Mouse (Mus musculus) megakaryocyte, embryonic 14.5 days (primary cell): ENCODE measurements around the gene Coro1b. TPM values are rescaled to one million over a fixed set of nuclear protein-coding genes. Genes with fewer than 3 reads are reported as not detected.
"Not testable (repeated sequence)": the region's sequence is repeated elsewhere in the genome, so short reads cannot be mapped to it uniquely, and the experiment has no call there.

Experiments used
- H3K27me3 ChIP-seq: replicated peaks from 2 replicates; pipeline ENCODE3; 2012; ENCODE audit warnings: inconsistent platforms
- H3K36me3 ChIP-seq: replicated peaks from 2 replicates; pipeline ENCODE3; 2012; ENCODE audit warnings: low read length, inconsistent platforms, mixed read lengths
- H3K4me1 ChIP-seq: 2 replicates; pipeline ENCODE4 v1.6.1; 2012; ENCODE audit warnings: inconsistent platforms
- H3K4me3 ChIP-seq: replicated peaks from 2 replicates; pipeline ENCODE3; 2012; ENCODE audit warnings: moderate library complexity, mild to moderate bottlenecking, inconsistent platforms
- H3K9me3 ChIP-seq: 2 replicates; pipeline ENCODE4 v1.6.1; 2012; ENCODE audit warnings: inconsistent platforms
- FLI1 ChIP-seq: IDR thresholded peaks from 2 replicates; pipeline ENCODE4 v1.6.1; 2012; ENCODE audit warnings: low read length, inconsistent platforms, mixed read lengths
- GATA1 ChIP-seq: IDR thresholded peaks from 3 replicates; pipeline ENCODE4 v1.6.1; 2012; ENCODE audit warnings: mixed read lengths, low read length, inconsistent platforms, borderline replicate concordance
- polyA plus RNA-seq: library from polyadenylated mRNA; stranded (reverse); fragments of >175 nt; gene quantifications from 2 replicates; pipeline ENCODE4 v1.2.3, GENCODE M21; 2012; ENCODE audit warnings: low replicate concordance; ENCODE audit not compliant: insufficient read depth

Coro1b gene
- polyA plus RNA-seq, 1 experiment: 364 TPM

- Histone ChIP-seq H3K27me3 (no peaks in the 10 kb centered on the region), H3K9me3 (no peaks in the 10 kb centered on the region), H3K4me1 (peaks cover 97% of the 10 kb centered on the region), H3K4me3 (no peak overlapping the region), H3K36me3 (peaks cover 72% of the 10 kb centered on the region)
- no peak for TF ChIP-seq FLI1
- no peak for TF ChIP-seq GATA1
Measured at GRCm38 (mm10) chr19:4118350-4118749, 30.1 kb upstream of the Coro1b start.

GRCm38 (mm10) chr19:4119716-4120487 lies 28.5 kb upstream of the Coro1b start:
- Histone ChIP-seq H3K4me3 (peak overlapping the region; percentile 95), H3K4me1 (peaks cover 97% of the 10 kb centered on the region), H3K9me3 (no peaks in the 10 kb centered on the region), H3K27me3 (no peaks in the 10 kb centered on the region), H3K36me3 (peaks cover 56% of the 10 kb centered on the region)
- TF ChIP-seq GATA1 (no peak), FLI1 (no peak)

- H3K9me3 ChIP-seq: no peaks in the 10 kb centered on the region
- TF ChIP-seq FLI1: no peak
- no peak for TF ChIP-seq GATA1
- H3K4me1 ChIP-seq: peaks cover 96% of the 10 kb centered on the region
- H3K36me3 ChIP-seq: peaks cover 50% of the 10 kb centered on the region
- peak overlapping the region; percentile 95 for H3K4me3 ChIP-seq
- no peaks in the 10 kb centered on the region for H3K27me3 ChIP-seq
Measured at GRCm38 (mm10) chr19:4120496-4120895, 27.9 kb upstream of the Coro1b start.

GRCm38 (mm10) chr19:4121097-4121805 lies 27.2 kb upstream of the Coro1b start:
- Histone ChIP-seq H3K4me1 (peaks cover 89% of the 10 kb centered on the region), H3K9me3 (no peaks in the 10 kb centered on the region), H3K4me3 (peak overlapping the region; percentile 95), H3K27me3 (no peaks in the 10 kb centered on the region), H3K36me3 (peaks cover 43% of the 10 kb centered on the region)
- TF ChIP-seq GATA1 (no peak), FLI1 (no peak; the same call in 1 of the 2 replicates)

- peaks cover 89% of the 10 kb centered on the region for H3K4me1 ChIP-seq
- not testable (repeated sequence) for H3K9me3 ChIP-seq, H3K27me3 ChIP-seq, H3K4me3 ChIP-seq
- peaks cover 38% of the 10 kb centered on the region for H3K36me3 ChIP-seq
Measured at GRCm38 (mm10) chr19:4121896-4122295, 26.5 kb upstream of the Coro1b start.

GRCm38 (mm10) chr19:4122411-4123370 lies 25.7 kb upstream of the Coro1b start:
- no peak for TF ChIP-seq FLI1
- TF ChIP-seq GATA1: no peak
- H3K27me3 ChIP-seq: no peaks in the 10 kb centered on the region
- H3K36me3 ChIP-seq: peaks cover 38% of the 10 kb centered on the region
- H3K4me3 ChIP-seq: peak overlapping the region; percentile 78
- no peaks in the 10 kb centered on the region for H3K9me3 ChIP-seq
- H3K4me1 ChIP-seq: peaks cover 89% of the 10 kb centered on the region

- peaks cover 35% of the 10 kb centered on the region for H3K36me3 ChIP-seq
- peaks cover 78% of the 10 kb centered on the region for H3K4me1 ChIP-seq
Measured at GRCm38 (mm10) chr19:4124432-4124831, 24.0 kb upstream of the Coro1b start.

GRCm38 (mm10) chr19:4125268-4125667 lies 23.2 kb upstream of the Coro1b start:
- H3K36me3 ChIP-seq: peaks cover 35% of the 10 kb centered on the region
- H3K27me3 ChIP-seq, H3K9me3 ChIP-seq: not testable (repeated sequence)
- peak overlapping the region; percentile 95 for H3K4me3 ChIP-seq
- H3K4me1 ChIP-seq: peaks cover 76% of the 10 kb centered on the region

More at GRCm38 (mm10) chr19:4124432-4124831, 24.0 kb upstream of the Coro1b start:
- Histone ChIP-seq H3K4me3 (peak overlapping the region; percentile 67), H3K27me3 (no peaks in the 10 kb centered on the region), H3K9me3 (no peaks in the 10 kb centered on the region)
- no peak for TF ChIP-seq GATA1
- TF ChIP-seq FLI1: no peak

GRCm38 (mm10) chr19:4125741-4126696 lies 22.4 kb upstream of the Coro1b start, which contains the start of gene Aip:
Aip (minus strand) TSS chr19:4125858.
- no peak for TF ChIP-seq GATA1
- no peak for TF ChIP-seq FLI1
- Histone ChIP-seq H3K36me3 (peaks cover 40% of the 10 kb centered on the region), H3K9me3 (no peaks in the 10 kb centered on the region), H3K4me3 (peak within 1 kb of the TSS; percentile 95), H3K27me3 (no peaks in the 10 kb centered on the region), H3K4me1 (peaks cover 69% of the 10 kb centered on the region)
